Mouse (Mus musculus): ENCODE measurements around the gene Gm19684. TPM values are rescaled to one million over a fixed set of nuclear protein-coding genes. Genes with fewer than 3 reads are reported as not detected.
"Not testable (repeated sequence)": the region's sequence is repeated elsewhere in the genome, so short reads cannot be mapped to it uniquely, and the experiment has no call there.

The Gm19684 gene
- polyA plus RNA-seq, 1 experiment from 2014 or later: not detected

DNA sequence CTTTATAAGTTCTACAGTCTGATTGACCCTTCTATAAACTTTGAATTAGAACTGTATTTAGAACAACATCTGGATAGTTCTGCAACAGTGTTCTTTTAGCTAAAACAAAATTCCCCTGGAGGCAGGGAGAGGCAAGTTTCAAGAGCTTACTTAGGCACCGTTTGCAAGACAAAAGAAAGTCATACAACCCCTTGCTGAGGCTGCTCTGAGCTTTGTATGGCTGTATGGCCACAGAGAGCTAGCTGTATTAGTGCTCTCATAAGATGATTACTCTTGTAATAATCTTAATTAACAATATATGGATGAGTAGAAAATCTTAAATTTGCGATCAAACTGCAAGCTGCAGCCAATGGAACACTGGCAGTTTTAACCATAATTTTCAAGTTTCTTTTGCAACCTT, 21.9 kb upstream of the Gm19684 start:
- not testable (repeated sequence) for H3K9me3 ChIP-seq (ENCODE audit: control insufficient read depth, low read length); H3K27me3 ChIP-seq (ENCODE audit: control insufficient read depth, insufficient read depth, low read length); H3K4me1 ChIP-seq (replicated peaks; ENCODE audit: control insufficient read depth, insufficient read depth, low read length); DNase-seq (ENCODE audit: low spot score); H3K36me3 ChIP-seq (replicated peaks; ENCODE audit: control insufficient read depth, insufficient read depth); H3K9ac ChIP-seq; H3K4me3 ChIP-seq (replicated peaks; ENCODE audit: low read length); H3K4me2 ChIP-seq (replicated peaks); H3K27ac ChIP-seq; ATAC-seq (ENCODE audit: low FRiP score)
- WGBS: 51% methylated on average over 2 of the region's 2 CpGs

DNA sequence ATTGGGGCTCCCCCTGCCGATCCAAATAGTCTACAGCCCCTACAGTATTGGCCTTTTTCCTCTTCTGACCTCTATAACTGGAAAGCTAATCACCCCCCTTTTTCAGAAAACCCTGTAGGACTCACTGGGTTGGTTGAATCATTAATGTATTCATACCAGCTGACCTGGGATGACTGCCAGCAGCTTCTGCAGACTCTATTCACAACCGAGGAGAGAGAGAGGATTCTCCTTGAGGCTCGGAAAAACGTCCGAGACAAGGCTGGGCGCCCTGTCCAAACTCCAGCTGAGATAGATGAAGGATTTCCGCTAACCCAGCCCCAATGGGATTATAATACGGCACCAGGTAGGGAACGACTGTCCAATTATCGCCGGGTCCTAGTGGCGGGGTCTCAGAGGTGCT, 19.4 kb upstream of the Gm19684 start:
- DNase-seq (ENCODE audit: low spot score); H3K4me3 ChIP-seq (replicated peaks; ENCODE audit: low read length); H3K4me1 ChIP-seq (replicated peaks; ENCODE audit: control insufficient read depth, insufficient read depth, low read length); H3K4me2 ChIP-seq (replicated peaks); H3K27ac ChIP-seq; H3K9me3 ChIP-seq (ENCODE audit: control insufficient read depth, low read length); H3K27me3 ChIP-seq (ENCODE audit: control insufficient read depth, insufficient read depth, low read length); H3K9ac ChIP-seq; H3K36me3 ChIP-seq (replicated peaks; ENCODE audit: control insufficient read depth, insufficient read depth); ATAC-seq (ENCODE audit: low FRiP score): not testable (repeated sequence)
- WGBS: 84% methylated on average over 11 of the region's 12 CpGs

DNA sequence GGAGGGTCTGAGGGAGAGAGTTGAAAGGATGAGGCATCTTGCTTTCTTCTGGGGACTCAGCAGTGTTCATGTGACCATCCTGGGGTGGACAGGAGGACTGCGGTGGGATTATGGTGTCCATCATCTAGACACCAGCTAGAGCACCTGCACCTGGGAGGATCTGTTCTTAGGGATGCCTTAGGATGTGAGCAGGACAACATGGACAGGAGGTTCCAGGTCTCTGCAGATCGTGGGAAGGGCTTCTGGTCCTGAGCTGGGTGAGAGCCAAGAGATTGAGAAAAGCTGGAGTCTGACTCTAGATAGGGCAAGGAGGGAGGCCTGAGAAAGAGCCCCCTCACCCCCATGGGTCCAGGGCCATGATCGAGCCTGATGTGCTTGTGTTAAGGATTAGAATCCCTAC, 11.3 kb upstream of the Gm19684 start:
- H3K27me3 ChIP-seq (ENCODE audit: control insufficient read depth, insufficient read depth, low read length): peaks cover 19% of the 10 kb centered on the region
- not testable (repeated sequence) for H3K4me2 ChIP-seq (replicated peaks); H3K9ac ChIP-seq; H3K9me3 ChIP-seq (ENCODE audit: control insufficient read depth, low read length); H3K27ac ChIP-seq; ATAC-seq (ENCODE audit: low FRiP score); H3K36me3 ChIP-seq (replicated peaks; ENCODE audit: control insufficient read depth, insufficient read depth); H3K4me3 ChIP-seq (replicated peaks; ENCODE audit: low read length); DNase-seq (ENCODE audit: low spot score); H3K4me1 ChIP-seq (replicated peaks; ENCODE audit: control insufficient read depth, insufficient read depth, low read length)
- 62% methylated on average over 3 of the region's 3 CpGs for WGBS

GRCm38 (mm10) chr17:36110641-36111509, 10.6 kb upstream of the Gm19684 start:
- H3K9me3 ChIP-seq (ENCODE audit: control insufficient read depth, low read length); H3K36me3 ChIP-seq (replicated peaks; ENCODE audit: control insufficient read depth, insufficient read depth); H3K27ac ChIP-seq; H3K4me1 ChIP-seq (replicated peaks; ENCODE audit: control insufficient read depth, insufficient read depth, low read length); DNase-seq (ENCODE audit: low spot score): not testable (repeated sequence)
- peak; percentile 64 for ATAC-seq (ENCODE audit: low FRiP score)
- WGBS: 1% methylated on average over 56 of the region's 57 CpGs
- Histone ChIP-seq H3K4me3 (replicated peaks; ENCODE audit: low read length) (peak overlapping the region; percentile 38), H3K9ac (peak overlapping the region; percentile 47), H3K4me2 (replicated peaks) (peak overlapping the region; percentile 85), H3K27me3 (ENCODE audit: control insufficient read depth, insufficient read depth, low read length) (peaks cover 19% of the 10 kb centered on the region)

GRCm38 (mm10) chr17:36111510-36111868, 10.0 kb upstream of the Gm19684 start:
- Histone ChIP-seq H3K4me3 (replicated peaks; ENCODE audit: low read length) (peak overlapping the region; percentile 38), H3K27me3 (ENCODE audit: control insufficient read depth, insufficient read depth, low read length) (peaks cover 19% of the 10 kb centered on the region), H3K9ac (peak overlapping the region; percentile 47), H3K4me2 (replicated peaks) (peak overlapping the region; percentile 85)
- not testable (repeated sequence) for H3K4me1 ChIP-seq (replicated peaks; ENCODE audit: control insufficient read depth, insufficient read depth, low read length); H3K36me3 ChIP-seq (replicated peaks; ENCODE audit: control insufficient read depth, insufficient read depth); H3K9me3 ChIP-seq (ENCODE audit: control insufficient read depth, low read length); H3K27ac ChIP-seq
- ATAC-seq (ENCODE audit: low FRiP score) (peak; percentile 28; the same call in 1 of the 2 replicates), DNase-seq (ENCODE audit: low spot score) (peak; percentile 36)
- 2% methylated on average over 10 of the region's 10 CpGs for WGBS

- WGBS: 22% methylated on average over 6 of the region's 6 CpGs
- not testable (repeated sequence) for H3K4me3 ChIP-seq (replicated peaks; ENCODE audit: low read length); H3K9me3 ChIP-seq (ENCODE audit: control insufficient read depth, low read length); H3K4me2 ChIP-seq (replicated peaks); H3K27ac ChIP-seq; H3K9ac ChIP-seq; H3K36me3 ChIP-seq (replicated peaks; ENCODE audit: control insufficient read depth, insufficient read depth); H3K4me1 ChIP-seq (replicated peaks; ENCODE audit: control insufficient read depth, insufficient read depth, low read length)
- ATAC-seq (ENCODE audit: low FRiP score) (0 out of 2 replicates have a peak, but pooled peaks have one; percentile 66), DNase-seq (ENCODE audit: low spot score) (peak; percentile 50)
- peaks cover 19% of the 10 kb centered on the region for H3K27me3 ChIP-seq (ENCODE audit: control insufficient read depth, insufficient read depth, low read length)
These were observed 7.4 kb upstream of the Gm19684 start for GRCm38 (mm10) chr17:36113979-36114593.

- not testable (repeated sequence) for H3K4me2 ChIP-seq (replicated peaks); H3K4me3 ChIP-seq (replicated peaks; ENCODE audit: low read length); H3K4me1 ChIP-seq (replicated peaks; ENCODE audit: control insufficient read depth, insufficient read depth, low read length); DNase-seq (ENCODE audit: low spot score); H3K36me3 ChIP-seq (replicated peaks; ENCODE audit: control insufficient read depth, insufficient read depth); H3K27ac ChIP-seq; ATAC-seq (ENCODE audit: low FRiP score); H3K9me3 ChIP-seq (ENCODE audit: control insufficient read depth, low read length); H3K9ac ChIP-seq
- 19% methylated on average over 3 of the region's 3 CpGs for WGBS
- peaks cover 18% of the 10 kb centered on the region for H3K27me3 ChIP-seq (ENCODE audit: control insufficient read depth, insufficient read depth, low read length)
These were observed 4.9 kb upstream of the Gm19684 start for GRCm38 (mm10) chr17:36116545-36116944.

DNA sequence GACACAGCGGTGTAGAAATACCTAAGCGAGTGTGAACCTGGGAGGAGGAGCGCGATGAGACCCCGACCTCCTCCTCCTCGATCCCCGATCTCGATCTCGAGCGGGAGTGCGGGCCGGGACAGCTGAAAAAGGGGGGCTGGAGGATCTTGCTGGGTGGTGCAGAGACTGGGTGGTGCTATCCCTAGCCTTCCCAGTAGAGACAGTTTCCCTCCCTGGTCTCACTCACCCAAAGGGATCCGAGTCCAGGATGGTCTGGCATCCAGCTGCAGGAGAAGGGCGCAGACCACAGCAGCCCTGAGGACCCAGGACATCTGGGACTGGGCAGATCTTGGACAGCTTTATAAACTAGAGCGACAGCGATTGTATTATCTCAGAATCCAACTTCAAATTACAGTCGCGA, 639 bp upstream of the Gm19684 start:
- 24% methylated on average over 18 of the region's 18 CpGs for WGBS
- H3K4me2 ChIP-seq (replicated peaks): peak overlapping the region; percentile 35; the same call in 1 of the 2 replicates

GRCm38 (mm10) chr17:36124111-36124510, 2.6 kb downstream of the Gm19684 start:
- 79% methylated on average over 3 of the region's 3 CpGs for WGBS
- H3K27me3 ChIP-seq (ENCODE audit: control insufficient read depth, insufficient read depth, low read length): peaks cover 22% of the 10 kb centered on the region
- H3K4me2 ChIP-seq (replicated peaks); H3K9me3 ChIP-seq (ENCODE audit: control insufficient read depth, low read length); ATAC-seq (ENCODE audit: low FRiP score); DNase-seq (ENCODE audit: low spot score); H3K36me3 ChIP-seq (replicated peaks; ENCODE audit: control insufficient read depth, insufficient read depth); H3K9ac ChIP-seq; H3K27ac ChIP-seq; H3K4me3 ChIP-seq (replicated peaks; ENCODE audit: low read length); H3K4me1 ChIP-seq (replicated peaks; ENCODE audit: control insufficient read depth, insufficient read depth, low read length): not testable (repeated sequence)

More for the DNA sequence above, 639 bp upstream of the Gm19684 start:
- 0 out of 2 replicates have a peak, but pooled peaks have one; percentile 31 for ATAC-seq (ENCODE audit: low FRiP score)
- H3K9me3 ChIP-seq (ENCODE audit: control insufficient read depth, low read length); H3K36me3 ChIP-seq (replicated peaks; ENCODE audit: control insufficient read depth, insufficient read depth); DNase-seq (ENCODE audit: low spot score); H3K9ac ChIP-seq; H3K27ac ChIP-seq; H3K4me1 ChIP-seq (replicated peaks; ENCODE audit: control insufficient read depth, insufficient read depth, low read length); H3K4me3 ChIP-seq (replicated peaks; ENCODE audit: low read length): not testable (repeated sequence)
- peaks cover 22% of the 10 kb centered on the region for H3K27me3 ChIP-seq (ENCODE audit: control insufficient read depth, insufficient read depth, low read length)
